Mouse (Mus musculus): Measurements from ENCODE around the gene Ephx3. TPM values are rescaled to one million over a fixed set of nuclear protein-coding genes. Genes with fewer than 3 reads are reported as not detected.
"Not testable (repeated sequence)": the region's sequence is repeated elsewhere in the genome, so short reads cannot be mapped to it uniquely, and the experiment has no call there.

The Ephx3 gene
- 0.11 TPM in 1 of 2 replicates, not detected in the other for polyA plus RNA-seq (2015; fragmentation: Nextera tagmentation; extraction: Ambion mirVana)

- Histone ChIP-seq H3K36me3 (no peaks in the 10 kb centered on the region), H3K27me3 (replicated peaks) (peaks cover 28% of the 10 kb centered on the region), H3K9ac (peak within 1 kb of the TSS; percentile 75), H3K4me1 (peaks cover 19% of the 10 kb centered on the region), H3K4me3 (peak within 1 kb of the TSS; percentile 54), H3K4me2 (peak within 1 kb of the TSS; percentile 85), H3K9me3 (no peaks in the 10 kb centered on the region), H3K27ac (replicated peaks) (no peak within 1 kb of the TSS)
- whole genome bisulfite sequencing = 5% methylated on average over 42 of the region's 42 CpGs
- ATAC-seq (ENCODE audit: extremely low read depth, insufficient number of reproducible peaks, low FRiP score, low TSS enrichment) = 0 out of 2 replicates have a peak, but pooled peaks have one; percentile 19
These were observed at the start of gene Ephx3 for GRCm38 (mm10) chr17:32188863-32189636. Gene Ephx3 (minus strand): TSS chr17:32189549.

DNA sequence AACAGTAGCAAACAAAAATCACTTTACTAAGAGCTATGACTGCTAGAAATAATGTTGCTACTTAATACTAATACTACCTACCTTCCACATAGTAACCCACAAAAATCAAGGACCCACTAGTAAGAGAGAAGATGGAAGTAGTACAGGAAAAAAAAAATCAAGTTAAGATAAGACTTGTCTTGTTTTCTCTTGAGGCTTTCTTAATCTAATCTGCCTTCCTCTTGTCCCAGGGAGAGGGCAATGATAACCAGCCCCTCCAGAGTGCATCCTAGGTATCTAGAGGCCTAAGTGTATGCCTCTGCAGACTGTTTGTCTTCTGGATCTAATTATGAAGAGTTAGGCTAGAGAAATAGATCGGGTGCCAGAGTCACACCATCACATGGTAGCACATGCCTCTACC is 49.2 kb upstream of the Ephx3 start:
- no peaks in the 10 kb centered on the region for H3K9me3 ChIP-seq
- H3K27ac ChIP-seq (replicated peaks) = 0 out of 2 replicates have a peak overlapping the region, but pooled peaks have one; percentile 26
- 24% methylated on average over 1 of the region's 1 CpGs for WGBS
- peaks cover 14% of the 10 kb centered on the region for H3K36me3 ChIP-seq
- peaks cover 85% of the 10 kb centered on the region for H3K4me1 ChIP-seq
- H3K27me3 ChIP-seq (replicated peaks) = no peaks in the 10 kb centered on the region
- H3K4me3 ChIP-seq = no peak overlapping the region
- no peak overlapping the region for H3K4me2 ChIP-seq
- ATAC-seq (ENCODE audit: extremely low read depth, insufficient number of reproducible peaks, low FRiP score, low TSS enrichment) = no peak
- H3K9ac ChIP-seq = no peak overlapping the region

GRCm38 (mm10) chr17:32235534-32236191 is 46.3 kb upstream of the Ephx3 start:
- peak overlapping the region; percentile 50; the same call in 1 of the 2 replicates for H3K9ac ChIP-seq
- peak overlapping the region; percentile 62 for H3K27ac ChIP-seq (replicated peaks)
- WGBS = 66% methylated on average over 5 of the region's 5 CpGs
- no peak overlapping the region for H3K4me3 ChIP-seq
- peaks cover 59% of the 10 kb centered on the region for H3K4me1 ChIP-seq
- H3K36me3 ChIP-seq = peaks cover 8% of the 10 kb centered on the region
- ATAC-seq (ENCODE audit: extremely low read depth, insufficient number of reproducible peaks, low FRiP score, low TSS enrichment) = peak; percentile 37; the same call in 1 of the 2 replicates
- H3K9me3 ChIP-seq = no peaks in the 10 kb centered on the region
- no peaks in the 10 kb centered on the region for H3K27me3 ChIP-seq (replicated peaks)
- no peak overlapping the region for H3K4me2 ChIP-seq

DNA sequence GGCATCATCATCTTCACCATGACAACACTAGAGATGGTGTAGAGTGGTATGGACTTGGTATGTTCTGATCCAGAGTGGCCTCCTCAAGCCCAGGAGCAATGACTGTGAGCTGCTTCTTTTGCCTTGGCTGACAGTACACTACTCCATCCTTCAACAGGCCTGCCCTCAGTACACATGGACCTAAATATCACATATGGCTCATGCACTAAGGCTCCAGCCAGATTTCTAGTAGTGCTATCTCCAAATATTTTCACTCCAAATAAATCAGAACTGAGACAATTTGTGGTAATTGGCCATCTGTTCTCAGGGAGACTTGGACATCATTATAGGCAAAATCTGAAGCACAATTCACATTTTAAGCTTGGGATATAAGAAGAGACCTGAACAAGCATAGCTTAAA is 43.8 kb upstream of the Ephx3 start:
- Histone ChIP-seq H3K27me3 (replicated peaks) (no peaks in the 10 kb centered on the region), H3K4me1 (peaks cover 36% of the 10 kb centered on the region), H3K9ac (no peak overlapping the region), H3K27ac (replicated peaks) (no peak overlapping the region), H3K4me2 (no peak overlapping the region), H3K9me3 (no peaks in the 10 kb centered on the region), H3K36me3 (peaks cover 28% of the 10 kb centered on the region), H3K4me3 (no peak overlapping the region)
- no peak; the same call in 1 of the 2 replicates for ATAC-seq (ENCODE audit: extremely low read depth, insufficient number of reproducible peaks, low FRiP score, low TSS enrichment)

DNA sequence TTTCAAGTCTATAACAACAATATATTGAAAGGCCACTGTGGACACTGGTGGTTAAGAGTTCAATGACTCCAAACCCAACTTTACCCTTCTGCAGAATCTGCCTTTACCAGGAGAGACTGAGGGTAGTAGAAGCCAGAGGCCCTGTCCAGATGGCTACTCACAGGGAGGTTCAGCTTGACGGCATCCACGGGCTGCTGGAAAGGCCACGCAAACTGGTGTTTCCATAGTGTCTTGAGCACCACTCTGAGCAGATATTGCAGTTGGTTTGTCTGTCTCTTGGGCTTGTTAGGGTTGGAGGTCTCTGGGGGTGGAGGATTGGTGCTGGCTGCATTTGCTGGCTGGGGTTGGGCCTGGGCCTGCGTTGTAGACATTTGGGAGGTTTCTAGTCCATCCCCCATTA is 39.9 kb upstream of the Ephx3 start:
- no peak overlapping the region for H3K27ac ChIP-seq (replicated peaks)
- no peaks in the 10 kb centered on the region for H3K27me3 ChIP-seq (replicated peaks)
- ATAC-seq (ENCODE audit: extremely low read depth, insufficient number of reproducible peaks, low FRiP score, low TSS enrichment) = no peak
- peaks cover 6% of the 10 kb centered on the region for H3K4me1 ChIP-seq
- no peak overlapping the region for H3K9ac ChIP-seq
- no peak overlapping the region for H3K4me2 ChIP-seq
- H3K4me3 ChIP-seq = no peak overlapping the region
- H3K9me3 ChIP-seq = no peaks in the 10 kb centered on the region
- WGBS = 98% methylated on average over 4 of the region's 4 CpGs
- H3K36me3 ChIP-seq = peaks cover 57% of the 10 kb centered on the region

GRCm38 (mm10) chr17:32220873-32221272 is 31.5 kb upstream of the Ephx3 start:
- Histone ChIP-seq H3K4me3 (no peak overlapping the region), H3K27ac (replicated peaks) (no peak overlapping the region), H3K9ac (no peak overlapping the region), H3K9me3 (no peaks in the 10 kb centered on the region), H3K27me3 (replicated peaks) (no peaks in the 10 kb centered on the region), H3K4me2 (no peak overlapping the region), H3K4me1 (peaks cover 10% of the 10 kb centered on the region; the same call in 1 of the 2 replicates), H3K36me3 (peaks cover 99% of the 10 kb centered on the region)
- 66% methylated on average over 3 of the region's 3 CpGs for WGBS
- ATAC-seq (ENCODE audit: extremely low read depth, insufficient number of reproducible peaks, low FRiP score, low TSS enrichment) = no peak

- not testable (repeated sequence) for H3K4me3 ChIP-seq; H3K4me1 ChIP-seq; H3K27ac ChIP-seq (replicated peaks); H3K27me3 ChIP-seq (replicated peaks); H3K9ac ChIP-seq; H3K4me2 ChIP-seq; ATAC-seq (ENCODE audit: extremely low read depth, insufficient number of reproducible peaks, low FRiP score, low TSS enrichment); H3K9me3 ChIP-seq
- 75% methylated on average over 4 of the region's 4 CpGs for WGBS
- H3K36me3 ChIP-seq = peaks cover 99% of the 10 kb centered on the region
These were observed 26.2 kb upstream of the Ephx3 start for GRCm38 (mm10) chr17:32215587-32215986.

- H3K27ac ChIP-seq (replicated peaks); H3K27me3 ChIP-seq (replicated peaks); H3K4me3 ChIP-seq; H3K9me3 ChIP-seq; ATAC-seq (ENCODE audit: extremely low read depth, insufficient number of reproducible peaks, low FRiP score, low TSS enrichment); H3K9ac ChIP-seq; H3K4me2 ChIP-seq: not testable (repeated sequence)
- 88% methylated on average over 6 of the region's 6 CpGs for WGBS
- Histone ChIP-seq H3K36me3 (peaks cover 94% of the 10 kb centered on the region), H3K4me1 (peaks cover 32% of the 10 kb centered on the region)
These were observed 22.2 kb upstream of the Ephx3 start for GRCm38 (mm10) chr17:32211554-32211953.

DNA sequence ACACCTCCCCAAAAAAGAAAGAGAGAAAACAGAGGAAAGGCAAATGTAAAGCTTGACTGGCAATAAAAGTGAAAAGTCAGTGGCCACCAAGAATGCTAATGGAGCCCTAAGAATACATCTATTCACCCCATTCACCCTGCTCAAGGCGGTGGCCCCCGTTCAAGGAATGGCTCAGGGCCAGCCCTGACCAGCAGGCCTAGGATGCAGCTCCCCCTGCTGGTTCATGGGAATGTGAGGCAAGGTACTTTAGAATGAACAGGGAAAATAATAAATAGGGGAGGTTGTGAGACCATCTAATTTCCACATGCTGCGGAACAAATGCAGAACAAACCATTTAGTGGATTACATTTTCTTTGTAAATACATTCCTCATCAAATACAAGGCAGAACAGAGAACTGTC is 20.4 kb upstream of the Ephx3 start:
- no peaks in the 10 kb centered on the region for H3K9me3 ChIP-seq
- 48% methylated on average over 3 of the region's 3 CpGs for WGBS
- no peak overlapping the region for H3K4me2 ChIP-seq
- peaks cover 34% of the 10 kb centered on the region for H3K4me1 ChIP-seq
- no peak overlapping the region for H3K4me3 ChIP-seq
- H3K36me3 ChIP-seq = peaks cover 94% of the 10 kb centered on the region
- no peak overlapping the region for H3K9ac ChIP-seq
- peak overlapping the region; percentile 53 for H3K27ac ChIP-seq (replicated peaks)
- ATAC-seq (ENCODE audit: extremely low read depth, insufficient number of reproducible peaks, low FRiP score, low TSS enrichment) = no peak
- H3K27me3 ChIP-seq (replicated peaks) = no peaks in the 10 kb centered on the region

GRCm38 (mm10) chr17:32209144-32209543 is 19.8 kb upstream of the Ephx3 start:
- peak overlapping the region; percentile 53 for H3K27ac ChIP-seq (replicated peaks)
- no peaks in the 10 kb centered on the region for H3K27me3 ChIP-seq (replicated peaks)
- peaks cover 94% of the 10 kb centered on the region for H3K36me3 ChIP-seq
- no peaks in the 10 kb centered on the region for H3K9me3 ChIP-seq
- H3K4me2 ChIP-seq = no peak overlapping the region
- peaks cover 34% of the 10 kb centered on the region for H3K4me1 ChIP-seq
- WGBS = 56% methylated on average over 6 of the region's 6 CpGs
- H3K9ac ChIP-seq = peak overlapping the region; percentile 26; the same call in 1 of the 2 replicates
- ATAC-seq (ENCODE audit: extremely low read depth, insufficient number of reproducible peaks, low FRiP score, low TSS enrichment) = no peak
- no peak overlapping the region for H3K4me3 ChIP-seq

DNA sequence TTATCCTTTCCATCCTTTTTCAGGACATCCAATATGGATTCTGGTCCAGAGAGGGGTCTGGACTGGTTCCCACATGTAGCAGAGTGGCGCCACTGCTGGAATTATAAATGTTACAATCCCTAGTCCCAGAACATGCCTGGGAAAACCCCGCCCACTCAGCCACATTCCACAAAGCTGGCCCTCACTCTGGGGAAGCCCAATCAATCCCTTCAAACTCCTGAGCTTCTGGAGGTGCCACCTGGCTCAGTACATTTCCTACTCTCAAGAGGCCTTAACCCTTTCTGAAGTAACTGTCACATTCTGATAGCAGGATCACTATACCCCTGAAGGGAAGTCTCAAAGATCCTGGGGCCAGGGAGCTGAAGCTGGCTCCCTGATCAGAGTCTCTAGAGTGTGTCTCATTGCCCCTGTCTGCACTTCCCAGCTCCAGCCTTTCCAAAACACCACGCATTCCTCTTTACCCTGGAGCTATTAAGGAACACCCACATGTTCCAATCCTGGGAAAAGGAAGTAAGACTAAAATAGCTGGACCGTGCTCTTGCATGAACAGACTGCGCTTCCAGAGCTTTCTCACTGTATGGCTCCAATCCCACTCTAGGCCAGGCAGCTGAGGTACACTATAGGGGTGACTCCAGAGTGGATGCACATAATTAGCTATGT is 18.4 kb upstream of the Ephx3 start:
- H3K4me3 ChIP-seq = no peak overlapping the region
- H3K36me3 ChIP-seq = peaks cover 94% of the 10 kb centered on the region
- WGBS = 35% methylated on average over 5 of the region's 5 CpGs
- no peaks in the 10 kb centered on the region for H3K27me3 ChIP-seq (replicated peaks)
- no peaks in the 10 kb centered on the region for H3K9me3 ChIP-seq
- H3K9ac ChIP-seq = 0 out of 2 replicates have a peak overlapping the region, but pooled peaks have one; percentile 21
- peak overlapping the region; percentile 9; the same call in 1 of the 2 replicates for H3K4me2 ChIP-seq
- peak overlapping the region; percentile 86 for H3K27ac ChIP-seq (replicated peaks)
- H3K4me1 ChIP-seq = peaks cover 34% of the 10 kb centered on the region
- ATAC-seq (ENCODE audit: extremely low read depth, insufficient number of reproducible peaks, low FRiP score, low TSS enrichment) = no peak

Measured in heart, embryonic 13.5 days (tissue).